Mouse (Mus musculus) midbrain, embryonic 13.5 days (tissue): ENCODE results near the gene Cirbp. TPM values are rescaled to one million over a fixed set of nuclear protein-coding genes. Genes with fewer than 3 reads are reported as not detected.
"Not testable (repeated sequence)": the region's sequence is repeated elsewhere in the genome, so short reads cannot be mapped to it uniquely, and the experiment has no call there.

Experiments used
- ATAC-seq: fragments of 200-750 bp; cut with Nextera tagmentation; 2 replicates; pipeline ENCODE4 v1.8.0; 2017; ENCODE audit warnings: mild to moderate bottlenecking, moderate TSS enrichment, moderate library complexity
- H3K27ac ChIP-seq: fragments of 300-500 bp; sonication (generic); 2 replicates; pipeline ENCODE4 v1.5.1; 2015; ENCODE audit warnings: inconsistent platforms, mild to moderate bottlenecking, moderate library complexity
- H3K27me3 ChIP-seq: fragments of 300-500 bp; sonication (generic); 2 replicates; pipeline ENCODE4 v1.6.1; 2015; ENCODE audit warnings: mild to moderate bottlenecking, inconsistent platforms
- H3K36me3 ChIP-seq: fragments of 300-500 bp; sonication (generic); 2 replicates; pipeline ENCODE4 v1.6.1; 2015; ENCODE audit warnings: mild to moderate bottlenecking, inconsistent platforms
- H3K4me1 ChIP-seq: fragments of 300-500 bp; sonication (generic); replicated peaks from 2 replicates; pipeline ENCODE4 v1.6.1; 2015; ENCODE audit warnings: inconsistent platforms
- H3K4me2 ChIP-seq: fragments of 300-500 bp; sonication (generic); replicated peaks from 2 replicates; pipeline ENCODE4 v1.6.1; 2015; ENCODE audit warnings: moderate library complexity, mild to moderate bottlenecking, inconsistent platforms
- H3K4me3 ChIP-seq: fragments of 300-500 bp; sonication (generic); replicated peaks from 2 replicates; pipeline ENCODE4 v1.5.1; 2015; ENCODE audit warnings: mild to moderate bottlenecking, inconsistent platforms
- H3K9ac ChIP-seq: fragments of 300-500 bp; sonication (generic); replicated peaks from 2 replicates; pipeline ENCODE4 v1.6.1; 2015; ENCODE audit warnings: mild to moderate bottlenecking, inconsistent platforms
- H3K9me3 ChIP-seq: fragments of 300-500 bp; sonication (generic); 2 replicates; pipeline ENCODE4 v1.6.1; 2016; ENCODE audit warnings: mild to moderate bottlenecking, inconsistent platforms
- WGBS: fragments of 180-500 bp; shearing (Covaris S2); methylation state at CpG from one replicate; pipeline ENCODE4 v1.1.7; 2015; 5-methylcytosine and 5-hydroxymethylcytosine counted together
- polyA plus RNA-seq: library from polyadenylated mRNA; unstranded; fragments of >200 nt; fragmentation: Nextera tagmentation; extraction: Ambion mirVana; gene quantifications from 2 replicates; pipeline ENCODE4 v1.2.1, GENCODE M21; 2015

Cirbp gene
- polyA plus RNA-seq, 1 experiment from 2014 or later = 354 TPM

- no peak for ATAC-seq
- H3K4me3 ChIP-seq = no peak overlapping the region
- H3K27ac ChIP-seq = peak overlapping the region; percentile 86
- H3K36me3 ChIP-seq = no peaks in the 10 kb centered on the region
- WGBS = 4% methylated on average over 8 of the region's 8 CpGs
- peaks cover 69% of the 10 kb centered on the region for H3K4me1 ChIP-seq
- H3K4me2 ChIP-seq = no peak overlapping the region
- no peaks in the 10 kb centered on the region for H3K27me3 ChIP-seq
- peak overlapping the region; percentile 42; the same call in 1 of the 2 replicates for H3K9ac ChIP-seq
- no peaks in the 10 kb centered on the region for H3K9me3 ChIP-seq
Observed at GRCm38 (mm10) chr10:80194441-80194840, 28.7 kb downstream of the Cirbp start.

- Histone ChIP-seq H3K4me3 (no peak overlapping the region), H3K4me2 (no peak overlapping the region), H3K27ac (peak overlapping the region; percentile 62; the same call in 1 of the 2 replicates), H3K9me3 (no peaks in the 10 kb centered on the region), H3K36me3 (no peaks in the 10 kb centered on the region), H3K4me1 (peaks cover 64% of the 10 kb centered on the region), H3K27me3 (no peaks in the 10 kb centered on the region), H3K9ac (no peak overlapping the region)
- ATAC-seq = no peak
- 62% methylated on average over 1 of the region's 1 CpGs for WGBS
Observed at GRCm38 (mm10) chr10:80196167-80196566, 30.4 kb downstream of the Cirbp start.

GRCm38 (mm10) chr10:80196778-80197581, 31.2 kb downstream of the Cirbp start:
- no peaks in the 10 kb centered on the region for H3K9me3 ChIP-seq
- H3K36me3 ChIP-seq = no peaks in the 10 kb centered on the region
- ATAC-seq = 0 out of 2 replicates have a peak, but pooled peaks have one; percentile 28
- no peaks in the 10 kb centered on the region for H3K27me3 ChIP-seq
- H3K27ac ChIP-seq = peak overlapping the region; percentile 62
- WGBS = 15% methylated on average over 33 of the region's 33 CpGs
- H3K4me1 ChIP-seq = peaks cover 62% of the 10 kb centered on the region
- H3K9ac ChIP-seq = peak overlapping the region; percentile 39; the same call in 1 of the 2 replicates
- H3K4me2 ChIP-seq = no peak overlapping the region
- H3K4me3 ChIP-seq = no peak overlapping the region

DNA sequence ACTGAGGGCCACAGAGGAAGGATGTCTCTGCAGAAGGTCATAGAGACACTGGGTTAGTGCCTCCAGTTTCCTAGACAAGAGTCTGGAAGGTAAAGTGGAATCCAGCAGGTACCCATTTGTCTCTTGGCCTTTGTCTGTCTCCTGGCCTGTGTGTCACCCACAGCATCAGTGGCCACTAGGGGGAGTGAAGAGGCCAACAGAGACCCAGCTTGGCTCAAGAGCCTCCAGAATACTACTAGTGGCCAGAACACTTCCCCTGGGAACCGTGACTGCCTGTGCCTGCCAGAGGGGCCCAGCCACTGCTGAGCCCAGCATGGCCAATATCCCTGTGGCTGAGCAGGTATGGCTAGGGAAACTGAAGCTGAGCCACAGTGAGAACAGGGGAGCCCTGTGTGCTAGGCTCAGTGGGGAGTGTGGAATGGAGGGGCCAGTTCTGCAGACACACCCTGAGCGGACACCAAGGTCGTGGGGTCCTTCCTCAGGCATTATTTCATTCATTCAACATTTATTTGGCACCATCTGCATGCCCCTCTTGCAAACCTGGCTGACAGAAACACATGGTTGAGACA, 33.7 kb downstream of the Cirbp start:
- H3K4me1 ChIP-seq = peaks cover 53% of the 10 kb centered on the region
- 48% methylated on average over 3 of the region's 3 CpGs for WGBS
- no peaks in the 10 kb centered on the region for H3K9me3 ChIP-seq
- peak; percentile 76 for ATAC-seq
- H3K27ac ChIP-seq = peak overlapping the region; percentile 70
- no peak overlapping the region for H3K4me3 ChIP-seq
- no peak overlapping the region for H3K9ac ChIP-seq
- no peaks in the 10 kb centered on the region for H3K36me3 ChIP-seq
- no peak overlapping the region for H3K4me2 ChIP-seq
- no peaks in the 10 kb centered on the region for H3K27me3 ChIP-seq

DNA sequence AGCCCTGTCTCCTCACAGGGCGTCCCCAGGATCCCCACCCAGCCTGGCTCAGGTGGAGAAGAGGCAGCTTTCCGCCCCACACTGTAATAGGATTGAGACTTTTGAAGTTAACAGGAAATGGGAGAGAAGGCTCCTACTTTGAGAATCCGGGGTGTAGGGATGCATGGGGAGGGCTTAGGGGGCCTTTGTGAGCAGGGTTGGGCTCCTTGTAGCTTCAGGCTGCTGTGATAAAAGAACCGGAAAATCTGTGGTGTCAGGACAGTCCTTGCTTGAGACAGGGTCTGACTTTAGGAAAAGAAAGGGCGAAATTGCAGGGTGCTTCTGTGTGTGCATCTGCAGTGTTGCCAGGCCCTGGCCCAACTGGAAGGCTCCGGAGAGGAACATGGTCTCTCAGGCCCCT, 34.7 kb downstream of the Cirbp start:
- Histone ChIP-seq H3K9ac (0 out of 2 replicates have a peak overlapping the region, but pooled peaks have one; percentile 32), H3K27ac (peak overlapping the region; percentile 70), H3K9me3 (no peaks in the 10 kb centered on the region), H3K4me1 (peaks cover 46% of the 10 kb centered on the region), H3K27me3 (no peaks in the 10 kb centered on the region), H3K4me3 (no peak overlapping the region), H3K36me3 (no peaks in the 10 kb centered on the region), H3K4me2 (no peak overlapping the region)
- 43% methylated on average over 6 of the region's 6 CpGs for WGBS
- ATAC-seq = 0 out of 2 replicates have a peak, but pooled peaks have one; percentile 14

DNA sequence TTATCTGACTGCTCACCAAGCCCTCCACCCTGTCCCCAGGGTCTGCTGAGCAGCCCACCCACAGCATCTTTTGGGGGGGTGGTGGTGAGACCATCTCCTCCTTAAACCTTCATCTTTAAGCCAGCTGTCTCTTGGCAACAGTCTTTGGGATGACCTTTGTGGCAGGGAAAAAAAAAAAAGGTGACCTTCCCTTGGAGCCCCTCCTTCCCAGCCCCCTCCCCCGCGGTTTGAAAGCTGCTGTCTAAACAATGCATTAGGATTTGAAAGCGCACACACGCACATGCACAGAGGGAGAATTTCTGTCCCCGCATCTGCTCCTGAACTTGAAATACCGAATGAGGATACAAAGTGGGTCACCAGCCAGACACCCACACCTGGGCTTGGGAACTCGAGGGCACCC, 38.3 kb downstream of the Cirbp start:
- Histone ChIP-seq H3K4me1 (peaks cover 46% of the 10 kb centered on the region), H3K9me3 (no peaks in the 10 kb centered on the region), H3K4me3 (no peak overlapping the region), H3K36me3 (no peaks in the 10 kb centered on the region), H3K27me3 (no peaks in the 10 kb centered on the region), H3K4me2 (no peak overlapping the region), H3K9ac (peak overlapping the region; percentile 11; the same call in 1 of the 2 replicates), H3K27ac (peak overlapping the region; percentile 71)
- WGBS = 9% methylated on average over 7 of the region's 7 CpGs
- ATAC-seq = no peak

DNA sequence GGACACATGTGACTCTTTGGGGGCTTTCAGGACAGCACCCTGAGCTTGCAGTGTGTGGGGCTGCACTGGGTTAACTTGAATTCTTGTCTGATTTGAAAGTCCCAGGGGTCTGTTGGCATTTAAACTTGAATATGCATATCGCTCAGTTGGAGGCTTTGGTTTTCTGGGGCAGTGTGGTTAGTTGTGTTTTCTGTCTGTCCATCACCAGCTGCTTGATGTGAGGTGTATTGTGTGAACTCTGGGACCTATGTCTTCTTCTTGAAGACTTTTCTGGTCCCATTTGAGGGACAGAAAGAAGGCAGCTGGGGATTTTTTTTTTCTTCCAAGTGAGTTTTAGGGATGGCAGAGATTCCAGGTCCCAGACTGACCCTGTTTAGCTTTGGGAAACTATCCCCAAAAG, 41.4 kb downstream of the Cirbp start:
- no peak overlapping the region for H3K4me3 ChIP-seq
- peaks cover 38% of the 10 kb centered on the region for H3K4me1 ChIP-seq
- H3K27ac ChIP-seq = peak overlapping the region; percentile 93
- 44% methylated on average over 1 of the region's 1 CpGs for WGBS
- H3K9me3 ChIP-seq = no peaks in the 10 kb centered on the region
- 0 out of 2 replicates have a peak overlapping the region, but pooled peaks have one; percentile 46 for H3K9ac ChIP-seq
- no peaks in the 10 kb centered on the region for H3K27me3 ChIP-seq
- no peak overlapping the region for H3K4me2 ChIP-seq
- no peak for ATAC-seq
- no peaks in the 10 kb centered on the region for H3K36me3 ChIP-seq

- peak; percentile 62 for ATAC-seq
- 23% methylated on average over 10 of the region's 10 CpGs for WGBS
- no peaks in the 10 kb centered on the region for H3K9me3 ChIP-seq
Observed at GRCm38 (mm10) chr10:80207676-80208075, 41.9 kb downstream of the Cirbp start.

GRCm38 (mm10) chr10:80208248-80208647, 42.5 kb downstream of the Cirbp start:
- ATAC-seq = no peak
- H3K4me2 ChIP-seq = peak overlapping the region; percentile 52
- H3K9ac ChIP-seq = peak overlapping the region; percentile 64; the same call in 1 of the 2 replicates
- peaks cover 38% of the 10 kb centered on the region for H3K4me1 ChIP-seq
- peak overlapping the region; percentile 28 for H3K4me3 ChIP-seq
- no peaks in the 10 kb centered on the region for H3K36me3 ChIP-seq
- 49% methylated on average over 4 of the region's 4 CpGs for WGBS
- no peaks in the 10 kb centered on the region for H3K27me3 ChIP-seq
- H3K27ac ChIP-seq = peak overlapping the region; percentile 93
- H3K9me3 ChIP-seq = no peaks in the 10 kb centered on the region

More at GRCm38 (mm10) chr10:80207676-80208075, 41.9 kb downstream of the Cirbp start:
- Histone ChIP-seq H3K4me1 (peaks cover 38% of the 10 kb centered on the region), H3K36me3 (no peaks in the 10 kb centered on the region), H3K27ac (peak overlapping the region; percentile 93), H3K27me3 (no peaks in the 10 kb centered on the region), H3K4me3 (peak overlapping the region; percentile 28; the same call in 1 of the 2 replicates), H3K4me2 (peak overlapping the region; percentile 52), H3K9ac (peak overlapping the region; percentile 46; the same call in 1 of the 2 replicates)

DNA sequence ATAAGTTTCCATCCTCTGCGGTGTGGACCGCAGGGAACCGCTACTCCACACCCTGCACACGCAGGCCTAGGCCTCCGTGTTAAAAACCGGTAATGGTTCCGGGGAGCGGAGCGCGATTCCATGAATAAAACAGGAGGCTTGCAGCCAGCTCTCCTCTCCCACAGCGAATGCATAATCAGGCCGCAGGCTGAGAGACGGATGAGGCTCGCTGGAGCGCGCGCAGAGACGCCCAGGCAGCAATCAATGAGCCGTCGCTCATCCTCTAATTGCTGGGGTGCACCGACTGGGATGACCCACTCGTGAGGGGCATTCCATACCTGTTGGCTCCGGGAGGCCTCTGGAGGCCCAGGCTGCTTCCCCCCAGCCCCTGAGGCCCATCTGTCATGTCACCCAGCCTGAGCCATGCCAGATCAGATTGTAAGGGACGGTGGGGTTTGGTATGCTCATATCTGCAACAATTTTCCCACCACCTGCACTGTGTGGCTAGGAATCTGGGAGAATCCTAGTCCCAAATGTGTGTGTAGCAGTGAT, 43.1 kb downstream of the Cirbp start:
- Histone ChIP-seq H3K27me3 (no peaks in the 10 kb centered on the region), H3K9ac (peak overlapping the region; percentile 64), H3K4me1 (peaks cover 35% of the 10 kb centered on the region), H3K36me3 (no peaks in the 10 kb centered on the region), H3K27ac (peak overlapping the region; percentile 93), H3K9me3 (no peaks in the 10 kb centered on the region), H3K4me3 (peak overlapping the region; percentile 28), H3K4me2 (peak overlapping the region; percentile 52)
- WGBS = 1% methylated on average over 24 of the region's 24 CpGs
- peak; percentile 73 for ATAC-seq

DNA sequence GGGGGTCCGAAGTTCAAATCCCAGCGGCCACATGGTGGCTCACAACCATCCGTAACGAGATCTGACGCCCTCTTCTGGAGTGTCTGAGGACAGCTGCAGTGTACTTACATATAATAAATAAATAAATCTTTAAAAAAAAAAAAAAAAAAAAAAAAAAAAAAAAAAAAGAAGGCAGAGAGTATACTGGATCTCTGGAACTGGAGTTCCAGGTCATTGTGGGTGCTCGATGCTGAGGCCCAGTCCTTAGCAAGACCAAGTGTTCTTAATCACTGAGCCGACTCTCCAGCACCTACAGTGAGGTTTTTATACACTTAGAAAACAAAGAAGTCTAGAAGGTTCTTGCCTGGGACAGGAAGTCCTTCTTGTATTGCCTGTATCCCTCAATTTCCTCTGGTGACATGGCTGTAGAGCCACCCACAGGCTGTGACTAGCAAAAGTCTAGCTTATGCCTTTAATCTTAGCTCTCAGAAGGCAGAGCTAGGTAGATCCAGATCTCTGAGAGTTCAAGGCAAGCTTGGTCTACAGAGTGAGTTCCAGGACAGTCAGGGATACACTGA, 45.8 kb downstream of the Cirbp start:
- H3K4me1 ChIP-seq = peaks cover 47% of the 10 kb centered on the region
- not testable (repeated sequence) for H3K9ac ChIP-seq, H3K27ac ChIP-seq, H3K4me2 ChIP-seq, H3K36me3 ChIP-seq, H3K9me3 ChIP-seq, H3K27me3 ChIP-seq, ATAC-seq, H3K4me3 ChIP-seq
- WGBS = 82% methylated on average over 7 of the region's 7 CpGs
